Mouse (Mus musculus): Measurements from ENCODE around the gene Gm44502.

DNA sequence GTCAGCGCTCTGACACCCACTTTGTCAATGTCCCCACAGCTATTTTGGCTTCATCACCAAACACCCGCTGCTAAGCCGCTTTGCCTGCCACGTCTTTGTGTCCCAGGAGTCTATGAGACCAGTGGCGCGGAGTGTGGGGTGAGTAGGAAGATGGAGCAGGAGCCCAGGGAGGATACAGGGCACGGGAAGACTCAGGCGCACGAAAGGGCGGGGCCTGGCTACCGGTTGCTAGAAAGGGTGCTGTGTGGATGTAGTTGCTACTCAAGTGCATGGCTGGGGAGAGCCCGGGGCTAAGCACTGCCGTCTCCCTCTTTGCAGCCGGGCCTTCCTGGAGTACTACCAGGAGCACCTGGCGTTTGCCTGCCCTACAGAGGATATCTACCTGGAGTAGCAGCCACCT, 31.8 kb upstream of the Gm44502 start:
- no peak for TF ChIP-seq CTCF (IDR thresholded peaks at IDR 0.05; ENCODE audit: control insufficient read depth, insufficient read depth, insufficient read length)
- TF ChIP-seq MYOG (IDR thresholded peaks at IDR 0.05; ENCODE audit: control insufficient read depth, extremely low read depth, insufficient read length): no peak
- TF ChIP-seq MYOD1 (IDR thresholded peaks at IDR 0.05; ENCODE audit: control insufficient read depth, insufficient read length, low read depth): no peak
- no peak for TF ChIP-seq USF1 (IDR thresholded peaks at IDR 0.05; ENCODE audit: low read depth)
- TF ChIP-seq MAX (IDR thresholded peaks at IDR 0.05): no peak
- no peak for TF ChIP-seq CEBPB (IDR thresholded peaks at IDR 0.05; ENCODE audit: low read depth)
- TF ChIP-seq FOSL1 (IDR thresholded peaks at IDR 0.05; ENCODE audit: insufficient read depth, low read length, poor library complexity, severe bottlenecking): no peak
